Mouse (Mus musculus) embryonic fibroblast, embryonic 13.5 days (primary cell): ENCODE measurements at regions not wholly inside any gene's neighbourhood (a gene's known extent, or its start where the extent isn't known, plus 50 kb on each side); places are given as distances from the start of the nearest gene placed in this dataset.

Experiments used
- H3K27ac ChIP-seq: 2 replicates; pipeline ENCODE4 v1.5.1; 2012; ENCODE audit warnings: low read length, control low read depth, inconsistent platforms; ENCODE audit not compliant: insufficient read depth
- H3K4me1 ChIP-seq: 2 replicates; pipeline ENCODE4 v1.6.1; 2011; ENCODE audit warnings: low read length; ENCODE audit not compliant: control insufficient read depth, insufficient read depth
- H3K4me3 ChIP-seq: 2 replicates; pipeline ENCODE4 v1.5.1; 2011; ENCODE audit warnings: mild to moderate bottlenecking, control low read depth, low read length; ENCODE audit not compliant: insufficient read depth
- CTCF ChIP-seq: IDR thresholded peaks from 2 replicates; pipeline ENCODE4 v1.5.1; 2011; ENCODE audit warnings: mild to moderate bottlenecking, control low read depth, low read length, moderate library complexity, borderline replicate concordance; ENCODE audit not compliant: insufficient read depth
- POLR2A ChIP-seq: IDR thresholded peaks from 2 replicates; pipeline ENCODE4 v1.6.1; 2011; ENCODE audit warnings: low read depth, mild to moderate bottlenecking, control low read depth, low read length, moderate library complexity

GRCm38 (mm10) chr2:101490207-101490606 is 134.3 kb upstream of the Rag2 start:
- TF ChIP-seq CTCF: no peak
- no peak for TF ChIP-seq POLR2A
- H3K27ac ChIP-seq: no peak overlapping the region
- H3K4me3 ChIP-seq: no peak overlapping the region
- no peaks in the 10 kb centered on the region for H3K4me1 ChIP-seq

GRCm38 (mm10) chr2:101491762-101492161 is 132.8 kb upstream of the Rag2 start:
- H3K4me1 ChIP-seq: no peaks in the 10 kb centered on the region
- H3K27ac ChIP-seq: no peak overlapping the region
- TF ChIP-seq POLR2A (no peak), CTCF (no peak)
- H3K4me3 ChIP-seq: no peak overlapping the region

GRCm38 (mm10) chr2:101508116-101508515 is 116.4 kb upstream of the Rag2 start:
- Histone ChIP-seq H3K27ac (no peak overlapping the region), H3K4me1 (no peaks in the 10 kb centered on the region), H3K4me3 (no peak overlapping the region)
- TF ChIP-seq CTCF (no peak), POLR2A (no peak)
